Mouse (Mus musculus) limb, embryonic 14.5 days (tissue): ENCODE data around the gene Ccdc58. TPM values are rescaled to one million over a fixed set of nuclear protein-coding genes. Genes with fewer than 3 reads are reported as not detected.

Experiments
- ATAC-seq: fragments of 200-750 bp; cut with Nextera tagmentation; 2 replicates; pipeline ENCODE4 v1.8.0; 2017; ENCODE audit warnings: low read depth, moderate number of reproducible peaks, moderate TSS enrichment; ENCODE audit not compliant: low FRiP score
- DNase-seq: peaks from one replicate; pipeline ENCODE4 v3.0.0-alpha.2; 2015; ENCODE audit warnings: low spot score
- H3K27ac ChIP-seq: fragments of 300-500 bp; sonication (generic); replicated peaks from 2 replicates; pipeline ENCODE4 v1.5.1; 2014; ENCODE audit warnings: low read depth, mild to moderate bottlenecking, low read length, moderate library complexity, mixed read lengths
- H3K27me3 ChIP-seq: fragments of 300-500 bp; sonication (generic); 2 replicates; pipeline ENCODE4 v1.6.1; 2014; ENCODE audit warnings: low read length, mixed read lengths; ENCODE audit not compliant: control insufficient read depth, insufficient read depth
- H3K36me3 ChIP-seq: fragments of 300-500 bp; sonication (generic); 2 replicates; pipeline ENCODE4 v1.6.1; 2014; ENCODE audit warnings: mild to moderate bottlenecking, low read length, moderate library complexity, mixed read lengths; ENCODE audit not compliant: control insufficient read depth, insufficient read depth
- H3K4me1 ChIP-seq: fragments of 300-500 bp; sonication (generic); 2 replicates; pipeline ENCODE4 v1.6.1; 2014; ENCODE audit warnings: antibody characterized with exemption, low read length, mixed read lengths; ENCODE audit not compliant: control insufficient read depth, insufficient read depth
- H3K4me2 ChIP-seq: fragments of 300-500 bp; sonication (generic); replicated peaks from 2 replicates; pipeline ENCODE4 v1.6.1; 2014; ENCODE audit warnings: low read depth, mild to moderate bottlenecking, low read length, moderate library complexity; ENCODE audit not compliant: severe bottlenecking
- H3K4me3 ChIP-seq: fragments of 300-500 bp; sonication (generic); replicated peaks from 2 replicates; pipeline ENCODE4 v1.5.1; 2014; ENCODE audit warnings: low read length
- H3K9ac ChIP-seq: fragments of 300-500 bp; sonication (generic); 2 replicates; pipeline ENCODE4 v1.6.1; 2014; ENCODE audit warnings: mild to moderate bottlenecking, low read depth, low read length, moderate library complexity; ENCODE audit not compliant: severe bottlenecking
- H3K9me3 ChIP-seq: fragments of 300-500 bp; sonication (generic); 2 replicates; pipeline ENCODE4 v1.6.1; 2016; ENCODE audit warnings: low read length; ENCODE audit not compliant: control insufficient read depth
- POLR2A ChIP-seq: fragments of 200-500 bp; IDR thresholded peaks from 2 replicates; pipeline ENCODE4 v1.8.0; 2012; ENCODE audit warnings: inconsistent platforms, mild to moderate bottlenecking, moderate library complexity, borderline replicate concordance; ENCODE audit not compliant: insufficient read depth, insufficient read length; ENCODE audit errors: extremely low read depth
- WGBS: fragments of 180-500 bp; shearing (Covaris S2); extraction: QIAGEN DNeasy Blood & Tissue Kit; methylation state at CpG from one replicate; pipeline ENCODE4 v1.1.7; 2014; 5-methylcytosine and 5-hydroxymethylcytosine counted together
- polyA plus RNA-seq, 2 experiments: library from polyadenylated mRNA; depleted of rRNA in 1 of 2; stranded (reverse) in 1 of 2; unstranded in 1 of 2; fragments of >200 nt; fragmentation: Nextera tagmentation in 1 of 2; extraction: Ambion mirVana in 1 of 2; gene quantifications; 2 replicates each; pipeline versions ENCODE4 v1.2.1 to v1.2.3; 2012 to 2014

Gene Ccdc58
- polyA plus RNA-seq, 2 experiments: 56.2 to 70.2 TPM

DNA sequence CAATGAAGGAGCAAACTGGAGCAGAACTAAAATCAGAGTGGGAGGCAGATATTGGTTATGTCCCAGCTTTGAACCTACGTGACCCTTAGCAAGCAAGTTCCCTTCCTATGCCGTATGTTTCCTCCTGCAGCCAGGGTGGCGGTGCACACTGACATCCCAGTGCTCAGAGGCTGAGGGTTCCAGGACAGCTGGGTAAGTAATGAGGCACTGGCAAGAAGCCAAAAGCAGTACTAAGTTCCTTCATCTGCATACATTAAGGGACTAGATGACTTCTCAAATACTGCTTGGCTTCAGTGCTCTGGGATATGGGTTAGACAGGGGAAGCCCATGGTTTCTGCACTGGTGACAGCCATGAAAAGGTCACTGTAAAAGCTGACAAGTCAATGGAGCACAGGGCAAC lies 3.1 kb upstream of the Ccdc58 start:
- H3K9ac ChIP-seq: no peak overlapping the region
- WGBS: 52% methylated on average over 3 of the region's 3 CpGs
- ATAC-seq (no peak), DNase-seq (peak; percentile 32)
- H3K4me1 ChIP-seq: peaks cover 30% of the 10 kb centered on the region
- H3K4me3 ChIP-seq: no peak overlapping the region
- H3K27ac ChIP-seq: no peak overlapping the region
- no peaks in the 10 kb centered on the region for H3K27me3 ChIP-seq
- H3K9me3 ChIP-seq: no peaks in the 10 kb centered on the region
- TF ChIP-seq POLR2A: no peak
- H3K4me2 ChIP-seq: peak overlapping the region; percentile 69; the same call in 1 of the 2 replicates
- 0 out of 2 replicates have a peak, but pooled peaks cover 5% of the 10 kb centered on the region for H3K36me3 ChIP-seq

DNA sequence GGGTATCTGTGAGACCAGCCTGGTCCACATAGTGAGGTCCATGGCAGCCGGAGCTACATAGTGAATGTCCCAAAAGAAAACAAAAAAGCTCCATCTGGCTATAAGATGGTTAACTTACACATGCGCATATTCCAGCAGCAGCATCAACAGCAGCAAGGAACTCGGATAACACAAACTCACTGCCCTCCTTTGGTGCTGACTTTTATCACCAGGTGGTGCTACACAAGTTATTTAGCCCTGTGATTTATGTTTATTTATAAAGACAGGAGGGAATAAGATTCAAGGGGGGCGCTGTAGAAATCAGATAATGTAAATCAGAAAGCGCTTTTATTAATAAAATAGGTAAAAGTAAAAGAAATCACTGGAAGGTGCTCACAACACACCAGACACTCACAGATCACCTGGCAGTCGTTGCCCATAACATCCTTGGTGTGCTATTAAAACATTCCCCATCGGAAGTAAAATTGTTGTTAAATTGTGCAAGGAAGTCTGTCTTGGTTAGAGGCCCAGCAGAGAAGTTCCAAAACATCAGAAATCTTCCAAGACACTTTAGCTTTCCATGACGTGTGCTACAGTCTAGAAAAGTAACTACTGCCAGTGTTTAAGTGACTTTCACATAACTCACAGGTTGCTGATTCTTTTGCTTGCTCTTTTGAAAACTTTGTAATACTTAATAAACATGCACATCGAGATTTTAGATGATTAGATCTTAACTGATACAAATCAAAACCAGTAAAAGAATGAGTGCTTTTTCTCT lies 1.5 kb upstream of the Ccdc58 start:
- Histone ChIP-seq H3K9me3 (no peaks in the 10 kb centered on the region), H3K4me2 (peak overlapping the region; percentile 69), H3K4me1 (peaks cover 30% of the 10 kb centered on the region), H3K36me3 (0 out of 2 replicates have a peak, but pooled peaks cover 5% of the 10 kb centered on the region), H3K4me3 (peak overlapping the region; percentile 81), H3K9ac (peak overlapping the region; percentile 59), H3K27ac (no peak overlapping the region), H3K27me3 (no peaks in the 10 kb centered on the region)
- ATAC-seq (no peak), DNase-seq (peak; percentile 45)
- WGBS: 24% methylated on average over 9 of the region's 9 CpGs
- no peak for TF ChIP-seq POLR2A

DNA sequence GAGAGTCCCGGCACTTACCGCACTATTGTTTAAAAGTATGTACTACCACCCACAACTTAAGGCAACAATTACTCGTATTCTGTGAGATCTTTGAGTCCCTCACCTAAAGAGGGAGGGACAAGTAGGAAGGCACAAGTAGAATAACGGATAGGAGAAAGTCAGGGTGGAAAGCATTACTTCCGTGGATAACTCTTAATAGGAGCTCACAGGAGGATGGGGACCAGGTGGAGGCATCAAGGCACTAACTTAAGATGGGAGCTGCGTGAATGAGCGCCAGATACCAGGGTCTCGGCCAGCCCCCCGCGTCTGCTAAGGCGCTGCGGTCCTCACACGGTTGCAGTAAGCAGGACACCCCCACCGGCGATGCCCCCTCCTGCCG lies 425 bp upstream of the Ccdc58 start:
- 0% methylated on average over 7 of the region's 16 CpGs for WGBS
- H3K4me2 ChIP-seq: peak overlapping the region; percentile 69
- 0 out of 2 replicates have a peak, but pooled peaks cover 5% of the 10 kb centered on the region for H3K36me3 ChIP-seq
- H3K27me3 ChIP-seq: no peaks in the 10 kb centered on the region
- H3K27ac ChIP-seq: peak overlapping the region; percentile 90
- ATAC-seq (peak; percentile 35), DNase-seq (no peak)
- H3K4me1 ChIP-seq: peaks cover 30% of the 10 kb centered on the region
- no peak for TF ChIP-seq POLR2A
- no peaks in the 10 kb centered on the region for H3K9me3 ChIP-seq
- peak overlapping the region; percentile 81 for H3K4me3 ChIP-seq
- H3K9ac ChIP-seq: peak overlapping the region; percentile 59

DNA sequence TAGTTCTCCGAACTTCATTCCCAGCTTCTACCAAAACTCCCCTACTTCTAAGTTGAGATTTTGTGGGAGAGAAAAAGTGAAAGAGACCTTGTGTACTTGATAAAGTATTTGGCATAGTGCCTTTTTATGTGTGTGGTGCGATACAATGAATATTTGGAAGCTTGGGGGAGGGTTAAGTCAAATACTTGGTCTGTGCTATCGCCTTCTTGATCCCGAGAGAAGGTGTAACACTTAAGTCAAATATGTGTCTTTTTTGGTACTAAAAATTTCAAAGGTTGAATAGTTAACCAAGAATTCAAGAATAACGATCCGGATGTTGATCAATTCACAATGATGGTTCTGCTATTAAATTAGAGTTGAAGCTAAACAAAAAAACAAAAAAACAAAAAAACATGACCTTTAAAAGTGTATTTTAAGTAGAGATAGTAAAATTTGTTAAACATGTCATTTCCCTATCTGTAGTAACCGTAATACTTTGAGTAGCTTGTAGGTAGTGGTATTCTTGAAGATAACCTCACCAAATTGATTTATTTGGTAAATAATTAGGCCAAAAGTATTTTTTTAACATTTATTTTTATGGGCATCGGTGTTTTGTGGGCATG lies 1.0 kb downstream of the Ccdc58 start:
- peak; percentile 21 for DNase-seq
- Histone ChIP-seq H3K27me3 (no peaks in the 10 kb centered on the region), H3K4me1 (peaks cover 27% of the 10 kb centered on the region), H3K27ac (peak overlapping the region; percentile 90), H3K4me2 (peak overlapping the region; percentile 69), H3K9ac (peak overlapping the region; percentile 59), H3K9me3 (no peaks in the 10 kb centered on the region), H3K36me3 (0 out of 2 replicates have a peak, but pooled peaks cover 5% of the 10 kb centered on the region), H3K4me3 (peak overlapping the region; percentile 81)
- no peak for TF ChIP-seq POLR2A
- 29% methylated on average over 8 of the region's 8 CpGs for WGBS
- ATAC-seq: no peak

- no peaks in the 10 kb centered on the region for H3K36me3 ChIP-seq
- peaks cover 8% of the 10 kb centered on the region for H3K4me1 ChIP-seq
- DNase-seq (no peak), ATAC-seq (no peak)
- no peaks in the 10 kb centered on the region for H3K9me3 ChIP-seq
- no peak overlapping the region for H3K4me3 ChIP-seq
- H3K27me3 ChIP-seq: no peaks in the 10 kb centered on the region
- H3K9ac ChIP-seq: no peak overlapping the region
- 89% methylated on average over 3 of the region's 3 CpGs for WGBS
- no peak overlapping the region for H3K27ac ChIP-seq
- TF ChIP-seq POLR2A: no peak
- H3K4me2 ChIP-seq: no peak overlapping the region
Measured at GRCm38 (mm10) chr16:36074772-36075171, 3.3 kb downstream of the Ccdc58 start.
